Mouse (Mus musculus) gastrocnemius, postnatal 4 days (tissue): ENCODE measurements around the gene Caskin2. TPM values are rescaled to one million over a fixed set of nuclear protein-coding genes. Genes with fewer than 3 reads are reported as not detected.

Experiments
- DNase-seq, 2 experiments: peaks; one replicate each; pipeline ENCODE4 v3.0.0; 2021 to 2022; ENCODE audit warnings: low spot score in 2 of 2, mixed read lengths in 2 of 2
- total RNA-seq, 2 experiments: library from RNA; stranded (reverse); gene quantifications; 2 replicates each; pipeline ENCODE4 v1.2.3; 2021

Caskin2 gene
- total RNA-seq, 2 experiments from 2014 or later: 26.1 to 26.8 TPM

GRCm38 (mm10) chr11:115807971-115808370, 5.5 kb downstream of the Caskin2 start:
- DNase-seq: no peak

GRCm38 (mm10) chr11:115807306-115807705, 6.1 kb downstream of the Caskin2 start:
- no peak for DNase-seq

DNA sequence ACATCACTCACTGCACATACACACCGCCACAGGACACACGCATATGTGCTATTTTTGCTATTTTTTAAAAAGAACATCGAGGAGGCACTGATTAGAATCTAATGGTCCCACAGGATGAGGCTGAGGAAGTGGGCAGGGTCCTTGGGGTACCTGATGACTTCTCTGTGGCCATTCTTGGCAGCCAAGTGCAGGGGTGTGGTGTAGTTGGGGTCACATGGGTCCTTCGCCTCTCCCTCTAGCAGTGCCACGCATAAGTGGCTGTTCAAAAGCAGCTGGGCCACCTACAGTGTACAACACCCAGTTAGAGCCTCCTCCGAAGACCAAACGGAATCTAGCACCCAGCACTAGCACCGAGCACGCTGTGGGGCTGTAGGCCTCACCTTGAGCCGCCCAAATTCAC, 7.3 kb downstream of the Caskin2 start:
- no peak for DNase-seq

- DNase-seq: no peak
Measured at GRCm38 (mm10) chr11:115805005-115805404, 8.4 kb downstream of the Caskin2 start.

DNA sequence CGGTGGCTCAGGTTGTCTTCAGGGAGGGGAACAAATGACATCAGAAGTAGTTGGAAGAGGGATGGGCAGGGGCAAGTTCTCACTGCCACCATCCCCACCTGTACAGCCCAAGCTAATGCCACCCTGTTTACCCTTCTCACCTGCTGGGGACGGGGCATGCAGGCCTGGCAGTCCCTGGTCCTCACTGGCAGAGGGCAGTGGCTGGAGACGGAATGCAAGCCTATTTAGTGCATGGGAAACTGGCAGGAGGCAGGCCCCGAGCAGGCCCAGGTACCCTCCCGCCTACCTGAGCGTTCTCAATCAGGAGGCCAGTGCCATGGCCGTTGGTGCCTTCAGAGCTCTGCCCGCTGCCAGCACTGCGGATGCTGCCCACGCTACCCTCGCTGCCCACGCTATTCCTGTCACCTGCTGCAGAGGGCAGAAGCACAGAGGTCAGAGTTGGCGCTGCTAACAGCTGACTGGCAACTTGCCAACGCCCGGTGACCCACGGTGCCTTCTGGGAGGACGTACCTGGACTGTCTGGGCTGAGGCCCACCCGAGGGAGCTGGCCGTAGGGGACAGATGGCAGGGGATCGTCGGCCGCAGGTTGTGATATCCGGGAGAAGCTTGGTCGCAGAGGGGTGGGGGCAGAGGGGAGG, 10.2 kb downstream of the Caskin2 start:
- no peak for DNase-seq

DNA sequence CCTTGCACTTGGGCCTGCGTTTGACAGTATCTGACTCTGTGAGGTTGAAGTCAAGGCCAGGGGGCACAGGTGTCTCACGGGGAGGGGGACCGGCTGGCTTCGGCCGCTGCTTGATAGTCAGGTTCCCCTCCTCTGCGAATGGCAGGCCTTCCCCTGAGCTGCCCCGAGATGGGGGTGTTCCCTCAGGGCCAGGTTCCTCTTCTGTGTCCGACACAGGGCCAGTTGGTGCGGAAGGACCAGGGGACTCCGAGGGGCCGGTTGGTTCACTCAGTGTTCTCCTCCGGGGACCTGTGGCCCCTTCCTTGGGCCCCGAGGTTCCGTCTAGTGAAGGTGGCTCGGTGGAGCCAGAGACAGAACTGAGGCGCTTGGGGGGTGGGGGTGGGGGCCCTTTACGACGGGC, 12.5 kb downstream of the Caskin2 start:
- DNase-seq: no peak

- DNase-seq: no peak
Measured at GRCm38 (mm10) chr11:115797665-115798064, 15.8 kb downstream of the Caskin2 start.

DNA sequence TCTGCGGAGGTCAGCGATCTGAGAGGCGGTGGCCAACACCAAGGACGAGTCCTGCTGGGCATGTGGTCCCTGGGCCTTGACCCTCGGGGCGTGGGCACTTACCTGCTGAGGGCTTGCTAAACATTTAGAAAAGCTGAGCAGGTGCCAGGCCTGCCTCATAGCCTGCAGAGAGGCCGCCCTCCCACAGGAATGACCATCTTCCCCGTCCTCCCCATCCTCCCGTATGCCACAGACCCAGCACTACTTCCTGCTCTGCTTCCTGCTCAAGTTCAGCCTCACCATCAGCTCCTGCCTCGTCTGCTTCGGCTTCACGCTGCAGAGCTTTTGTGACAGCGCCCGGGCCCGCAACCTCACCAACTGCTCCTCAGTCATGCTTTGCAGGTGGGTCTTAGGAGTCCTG, 16.5 kb downstream of the Caskin2 start:
- no peak for DNase-seq

GRCm38 (mm10) chr11:115792353-115792752, 21.1 kb downstream of the Caskin2 start:
- no peak for DNase-seq

DNA sequence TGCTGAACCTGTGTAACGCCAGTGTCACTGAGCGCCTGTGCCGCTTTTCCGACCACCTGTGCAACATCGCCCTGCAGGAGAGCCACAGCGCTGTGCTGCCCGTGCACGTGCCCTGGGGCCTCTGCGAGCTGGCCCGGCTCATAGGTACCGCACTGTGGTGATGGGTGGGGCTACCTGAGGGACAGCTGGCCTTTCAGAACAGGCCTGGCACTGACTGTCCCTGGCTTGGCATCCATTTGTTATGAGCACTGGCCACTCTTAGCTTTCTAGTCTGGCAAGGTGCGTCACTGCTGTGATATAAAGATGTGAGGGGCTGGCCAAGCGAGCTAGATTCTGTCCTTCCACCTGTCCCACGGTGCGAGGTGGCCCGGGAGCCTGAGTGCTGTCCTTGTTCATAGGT, 21.5 kb downstream of the Caskin2 start:
- no peak for DNase-seq

DNA sequence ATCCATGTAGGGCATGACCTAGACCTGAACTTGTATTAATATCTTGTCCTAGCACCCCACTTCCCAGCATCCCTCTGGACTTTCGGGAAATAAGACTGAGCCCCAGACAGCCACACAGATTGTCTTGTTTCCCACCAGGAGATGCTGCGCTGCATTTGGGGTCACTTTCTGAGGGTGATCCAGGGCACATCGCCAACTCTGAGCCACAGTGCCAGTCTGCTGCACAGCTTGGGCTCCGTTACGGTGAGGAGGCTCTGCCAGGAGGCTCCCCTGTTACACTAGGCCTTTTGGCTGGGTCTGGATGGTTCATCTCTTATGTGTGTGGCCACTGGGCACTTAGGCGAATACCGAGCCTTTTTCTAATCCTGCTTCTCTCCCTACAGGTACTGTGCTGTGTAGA, 23.7 kb downstream of the Caskin2 start:
- no peak for DNase-seq

DNA sequence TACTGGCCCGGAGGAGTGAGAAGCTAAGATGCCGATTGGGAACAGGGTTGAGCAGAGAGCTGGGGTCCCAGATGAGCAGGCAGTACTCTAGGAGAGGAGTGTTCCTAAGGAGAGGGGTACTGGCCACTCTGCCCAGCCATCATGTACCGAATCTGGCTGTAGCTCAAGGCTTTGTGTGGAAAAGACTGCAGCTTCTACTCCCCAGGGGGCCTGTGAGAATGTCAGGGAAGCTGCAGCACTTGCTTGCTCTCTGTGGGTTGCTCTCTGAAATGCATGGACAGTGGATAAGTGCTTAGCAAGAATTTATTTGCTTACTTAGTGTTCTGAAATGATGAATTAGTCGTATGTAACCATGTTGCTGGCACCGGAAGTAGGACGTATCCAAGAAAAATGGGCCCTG, 27.0 kb downstream of the Caskin2 start:
- DNase-seq: no peak

- peak in 1 of 2 experiments; percentile 22 for DNase-seq
Measured at GRCm38 (mm10) chr11:115780141-115781070, 33.0 kb downstream of the Caskin2 start.

DNA sequence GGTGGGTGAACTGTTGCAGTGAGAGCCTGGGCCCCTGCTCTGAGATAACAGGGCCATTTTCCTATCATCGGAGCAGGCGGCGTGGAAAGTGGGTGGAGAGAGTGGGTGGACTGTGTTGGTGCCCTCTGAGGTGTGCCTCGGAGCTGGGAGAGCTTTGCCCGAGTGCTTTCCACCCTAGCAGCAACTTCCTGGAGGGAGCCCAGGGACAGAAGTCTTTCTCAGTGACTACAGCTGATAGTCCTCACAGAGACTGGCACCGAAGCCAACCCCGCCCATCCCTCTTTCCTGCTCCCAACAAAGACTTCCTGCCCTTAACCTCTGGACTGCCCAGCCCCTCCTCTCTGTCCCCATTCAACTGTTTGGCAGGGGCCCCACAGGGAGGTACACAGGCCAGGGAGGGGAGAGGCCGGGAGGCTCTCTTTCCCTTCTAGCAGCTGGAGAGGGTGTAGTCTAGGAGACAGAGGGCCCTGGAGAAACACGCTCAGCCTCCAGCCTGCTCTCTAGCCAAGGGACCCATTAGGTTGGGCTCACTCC, 34.3 kb downstream of the Caskin2 start:
- peak; percentile 56 to 73 for DNase-seq

DNA sequence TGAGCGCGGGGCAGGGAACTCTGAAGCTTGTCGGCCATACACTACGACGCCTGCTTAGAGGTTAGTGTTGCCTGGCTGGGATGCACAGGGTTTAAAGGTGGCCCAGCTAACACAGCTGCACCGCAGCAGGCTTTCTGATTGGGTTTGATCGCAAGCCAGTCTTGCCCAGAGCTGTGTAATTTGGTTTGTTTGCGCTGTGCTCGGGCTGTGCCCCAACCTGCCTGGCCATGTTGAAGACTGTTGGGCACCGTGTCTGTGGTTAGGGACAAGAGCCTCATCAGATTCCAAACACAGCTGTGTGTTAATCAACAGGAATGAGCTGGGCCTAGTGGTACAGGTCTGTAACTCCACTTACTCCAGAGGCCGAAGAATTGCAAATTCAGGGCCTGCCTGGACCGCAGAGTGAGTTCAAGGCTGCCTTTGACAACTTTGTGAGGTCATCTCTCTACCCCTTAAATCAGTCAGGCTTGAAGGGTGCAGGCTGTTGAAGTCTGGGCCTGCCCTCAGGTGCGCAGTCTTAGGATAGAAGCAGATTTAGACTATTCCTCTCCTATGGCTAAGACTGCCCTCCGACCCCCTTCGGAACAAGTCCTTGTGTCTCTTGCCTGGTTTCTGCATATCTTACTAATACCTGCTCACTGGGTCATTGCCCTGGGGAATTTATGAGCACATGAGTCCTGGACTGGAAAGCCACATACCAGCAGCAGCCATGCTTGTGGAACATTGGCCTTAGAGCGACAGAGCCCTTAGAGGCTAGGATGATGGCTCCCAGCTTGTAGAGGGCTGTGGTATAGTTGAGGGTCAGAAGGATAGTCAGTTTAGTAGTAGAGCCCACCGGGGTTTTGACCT, 35.7 kb downstream of the Caskin2 start:
- peak in 1 of 2 experiments; percentile 6 for DNase-seq

- DNase-seq: no peak
Measured at GRCm38 (mm10) chr11:115776954-115777353, 36.5 kb downstream of the Caskin2 start.

- no peak for DNase-seq
Measured at GRCm38 (mm10) chr11:115775821-115776665, 37.4 kb downstream of the Caskin2 start.

GRCm38 (mm10) chr11:115774653-115775052, 38.8 kb downstream of the Caskin2 start:
- DNase-seq: no peak

GRCm38 (mm10) chr11:115768896-115769295, 44.5 kb downstream of the Caskin2 start:
- no peak for DNase-seq

DNA sequence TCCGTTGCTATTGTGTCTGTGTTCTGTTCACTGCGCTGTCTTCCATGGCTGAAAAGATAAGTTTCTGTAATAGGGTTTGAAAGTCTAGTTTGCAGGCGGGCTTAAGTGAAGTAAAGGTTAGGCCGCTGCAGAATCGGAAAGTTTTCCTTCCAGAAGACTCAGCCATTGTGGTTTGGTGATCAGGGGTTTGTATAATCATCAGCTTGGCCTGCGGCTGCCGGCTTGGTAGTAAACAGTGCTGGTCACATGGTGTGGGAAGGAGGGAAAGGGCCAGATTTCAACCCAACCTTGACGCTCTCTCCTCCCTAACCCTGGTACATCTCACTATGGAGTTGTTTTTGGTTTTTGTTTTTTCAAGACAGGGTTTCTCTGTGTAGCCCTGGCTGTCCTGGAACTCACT, 46.5 kb downstream of the Caskin2 start:
- DNase-seq: no peak
